In genomic region chr3:58961166-58961565, GRCm38 (mm10) we compare ENCODE assay signal across 20 mouse cellular contexts.
"Had no signal": no experiment of that assay in that cellular context is flagged by ENCODE, and none has a peak within 500 bp of the region (broad histone marks: within the 10 kb centered on the region; RNA-seq: fewer than 3 reads in every experiment).

No protein-coding gene starts in this region.

- H3K36me3 ChIP-seq: lung, embryonic 15.5 days; midbrain, embryonic 12.5 days; neural tube, embryonic 13.5 days; neural tube, embryonic 15.5 days had no signal

- H3K9ac ChIP-seq: liver, postnatal 0 days; lung, embryonic 15.5 days; midbrain, embryonic 12.5 days; neural tube, embryonic 13.5 days; neural tube, embryonic 15.5 days had no signal

- H3K27me3 ChIP-seq: lung, embryonic 15.5 days; midbrain, embryonic 12.5 days; neural tube, embryonic 13.5 days; neural tube, embryonic 15.5 days had no signal

- H3K27ac ChIP-seq: lung, embryonic 15.5 days; macrophage; midbrain, embryonic 12.5 days; neural tube, embryonic 13.5 days; neural tube, embryonic 15.5 days had no signal

- H3K4me3 ChIP-seq: lung, embryonic 15.5 days; megakaryocyte, embryonic 14.5 days; midbrain, embryonic 12.5 days; myocyte; neural tube, embryonic 13.5 days; neural tube, embryonic 15.5 days had no signal

- H3K4me1 ChIP-seq: lung, embryonic 15.5 days; midbrain, embryonic 12.5 days; neural tube, embryonic 13.5 days; neural tube, embryonic 15.5 days had no signal

- DNase-seq: liver, postnatal 0 days; lung, adult 2 months; lung, postnatal 14 days; lung, postnatal 36 days; midbrain, embryonic 14.5 days; retina, postnatal 1 day; right cerebral cortex, adult 18-20 months; right cerebral cortex, postnatal 25 days; right cerebral cortex, postnatal 4 days; spleen, adult 18-20 months; thymus, adult 18-20 months; thymus, postnatal 14 days; thymus, postnatal 36 days had no signal

- H3K9me3 ChIP-seq: lung, embryonic 15.5 days; megakaryocyte, embryonic 14.5 days; midbrain, embryonic 12.5 days; neural tube, embryonic 13.5 days; neural tube, embryonic 15.5 days had no signal
